Mouse (Mus musculus) limb, embryonic 13.5 days (tissue): Measurements from ENCODE around the gene Zfp426. TPM values are rescaled to one million over a fixed set of nuclear protein-coding genes. Genes with fewer than 3 reads are reported as not detected.

Source experiments
- ATAC-seq: fragments of 200-750 bp; cut with Nextera tagmentation; 2 replicates; pipeline ENCODE4 v1.8.0; 2017; ENCODE audit warnings: low read depth, moderate number of reproducible peaks, moderate TSS enrichment; ENCODE audit not compliant: low FRiP score
- H3K27ac ChIP-seq: fragments of 300-500 bp; sonication (generic); 2 replicates; pipeline ENCODE4 v1.5.1; 2015; ENCODE audit warnings: inconsistent platforms, mild to moderate bottlenecking, moderate library complexity
- H3K27me3 ChIP-seq: fragments of 300-500 bp; sonication (generic); 2 replicates; pipeline ENCODE4 v1.6.1; 2015; ENCODE audit warnings: mild to moderate bottlenecking, inconsistent platforms
- H3K36me3 ChIP-seq: fragments of 300-500 bp; sonication (generic); 2 replicates; pipeline ENCODE4 v1.6.1; 2015; ENCODE audit warnings: inconsistent platforms, mild to moderate bottlenecking, moderate library complexity
- H3K4me1 ChIP-seq: fragments of 300-500 bp; sonication (generic); 2 replicates; pipeline ENCODE4 v1.6.1; 2015; ENCODE audit warnings: inconsistent platforms
- H3K4me2 ChIP-seq: fragments of 300-500 bp; sonication (generic); replicated peaks from 2 replicates; pipeline ENCODE4 v1.6.1; 2015; ENCODE audit warnings: inconsistent platforms, mild to moderate bottlenecking, moderate library complexity
- H3K4me3 ChIP-seq: fragments of 300-500 bp; sonication (generic); 2 replicates; pipeline ENCODE4 v1.5.1; 2015; ENCODE audit warnings: moderate library complexity, mild to moderate bottlenecking, inconsistent platforms
- H3K9ac ChIP-seq: fragments of 300-500 bp; sonication (generic); 2 replicates; pipeline ENCODE4 v1.6.1; 2015; ENCODE audit warnings: mild to moderate bottlenecking, inconsistent platforms
- H3K9me3 ChIP-seq: fragments of 300-500 bp; sonication (generic); 2 replicates; pipeline ENCODE4 v1.6.1; 2016; ENCODE audit warnings: inconsistent platforms
- WGBS: fragments of 180-500 bp; shearing (Covaris S2); methylation state at CpG from one replicate; pipeline ENCODE4 v1.1.7; 2015; 5-methylcytosine and 5-hydroxymethylcytosine counted together
- polyA plus RNA-seq: library from polyadenylated mRNA; unstranded; fragments of >200 nt; fragmentation: Nextera tagmentation; extraction: Ambion mirVana; gene quantifications from 2 replicates; pipeline ENCODE4 v1.2.1, GENCODE M21; 2015

Gene Zfp426
- polyA plus RNA-seq, 1 experiment from 2014 or later: 23.3 TPM

GRCm38 (mm10) chr9:20430004-20430403 lies 62.5 kb downstream of the Zfp426 start:
- no peak overlapping the region for H3K27ac ChIP-seq
- H3K4me3 ChIP-seq: no peak overlapping the region
- H3K27me3 ChIP-seq: no peaks in the 10 kb centered on the region
- H3K36me3 ChIP-seq: peaks cover 9% of the 10 kb centered on the region
- H3K9ac ChIP-seq: no peak overlapping the region
- WGBS: 82% methylated on average over 3 of the region's 3 CpGs
- no peaks in the 10 kb centered on the region for H3K9me3 ChIP-seq
- no peak for ATAC-seq
- no peaks in the 10 kb centered on the region for H3K4me1 ChIP-seq
- H3K4me2 ChIP-seq: no peak overlapping the region

Other genes starting within 250 kb of the Zfp426 start
- gene Olfr39, start 210.4 kb downstream of the Zfp426 start, polyA plus RNA-seq: not detected in 2 replicates
- gene Olfr873, start 194.2 kb downstream of the Zfp426 start, polyA plus RNA-seq: not detected in 2 replicates
- gene Olfr18, start 156.7 kb downstream of the Zfp426 start, polyA plus RNA-seq: 0.09 TPM in 1 of 2 replicates, not detected in the other
- 34.5 and 38.7 TPM in 2 replicates for gene Zfp560, start 107.6 kb downstream of the Zfp426 start, polyA plus RNA-seq
- gene Zfp26, start 32.6 kb downstream of the Zfp426 start, polyA plus RNA-seq: 20.3 TPM in 2 replicates
- 144 and 152 TPM in 2 replicates for gene Zfp266, start 28.7 kb upstream of the Zfp426 start, polyA plus RNA-seq
- 25.2 and 28.3 TPM in 2 replicates for gene Zfp846, start 88.5 kb upstream of the Zfp426 start, polyA plus RNA-seq
- gene Ubl5, start 150.1 kb upstream of the Zfp426 start, polyA plus RNA-seq: 375 and 411 TPM in 2 replicates
- 21.3 and 21.5 TPM in 2 replicates for gene Fbxl12, start 152.0 kb upstream of the Zfp426 start, polyA plus RNA-seq
- gene Pin1, start 159.3 kb upstream of the Zfp426 start, polyA plus RNA-seq: 49.9 and 50.5 TPM in 2 replicates